Mouse (Mus musculus) E14TG2a.4 (cell line): Measurements from ENCODE around the gene 9930104L06Rik.

Source experiments
- CTCF ChIP-seq: conservative IDR thresholded peaks from 2 replicates; pipeline ENCODE4 v1.5.1; 2014; ENCODE audit warnings: low read length
- NANOG ChIP-seq: IDR thresholded peaks from 2 replicates; pipeline ENCODE4 v1.6.1; 2014; ENCODE audit warnings: borderline replicate concordance, low read length, mixed read lengths
- POU5F1 ChIP-seq: IDR thresholded peaks from 2 replicates; pipeline ENCODE4 v1.6.1; 2014; ENCODE audit warnings: low read length, borderline replicate concordance

GRCm38 (mm10) chr4:124973296-124973695, 36.4 kb downstream of the 9930104L06Rik start:
- TF ChIP-seq CTCF (no peak), NANOG (no peak), POU5F1 (no peak)
